Comparison of ENCODE assay signal across 8 mouse cellular contexts in genomic region chr6:92941756-92942420, GRCm38 (mm10). TPM values are rescaled to one million over a fixed set of nuclear protein-coding genes. Genes with fewer than 3 reads are reported as not detected.
DNase-seq lines count a peak whose midpoint lies in the region; ATAC-seq and TF ChIP-seq lines count a peak whose summit lies in the region.
"Had no signal": no experiment of that assay in that cellular context is flagged by ENCODE, and none has a peak within 500 bp of the region (broad histone marks: within the 10 kb centered on the region; RNA-seq: fewer than 3 reads in every experiment).

No protein-coding gene starts in this region.

- no peaks in the 10 kb centered on the region for H3K9me3 ChIP-seq in heart, postnatal 0 days (replicated peaks; ENCODE audit: control insufficient read depth, low read length)
- H3K9me3 ChIP-seq in midbrain, embryonic 10.5 days (replicated peaks) = no peaks in the 10 kb centered on the region

- ATAC-seq in heart, postnatal 0 days (ENCODE audit: insufficient read depth, low read depth) = no peak

- peak overlapping the region; percentile 95 for H3K4me2 ChIP-seq in heart, postnatal 0 days (ENCODE audit: low read depth, low read length)

- TF ChIP-seq EP300 in heart, postnatal 0 days (IDR thresholded peaks at IDR 0.05; ENCODE audit: low read depth) = no peak

- no peaks in the 10 kb centered on the region for H3K27me3 ChIP-seq in heart, postnatal 0 days (ENCODE audit: control insufficient read depth, insufficient read depth, low read length)
- peaks cover 93% of the 10 kb centered on the region for H3K27me3 ChIP-seq in midbrain, embryonic 10.5 days (ENCODE audit: low read depth, poor library complexity, severe bottlenecking)

- H3K27ac ChIP-seq in heart, postnatal 0 days (ENCODE audit: low read depth) = peak overlapping the region; percentile 96
- H3K27ac ChIP-seq in midbrain, embryonic 10.5 days (replicated peaks) = no peak overlapping the region

- peak; percentile 40 for DNase-seq in adrenal gland, postnatal 10 days
- DNase-seq in embryo, embryonic 11 days = peak; percentile 55
- DNase-seq in heart, postnatal 0 days (ENCODE audit: low spot score) = peak; percentile 36
- DNase-seq in kidney, postnatal 36 days = peak; percentile 48 to 53
- peak; percentile 59 for DNase-seq in midbrain, embryonic 10.5 days (ENCODE audit: low spot score)
- DNase-seq in frontal cortex, adult 2 months (ENCODE audit: extremely low spot score in 1 of 2, low spot score in 1 of 2) = no peak
- no peak for DNase-seq in layer of hippocampus, postnatal 25 days (ENCODE audit: extremely low spot score in 1 of 2, low spot score in 1 of 2)

- H3K36me3 ChIP-seq in heart, postnatal 0 days (replicated peaks; ENCODE audit: control insufficient read depth, insufficient read depth, low read length) = peaks cover 11% of the 10 kb centered on the region
- no peaks in the 10 kb centered on the region for H3K36me3 ChIP-seq in midbrain, embryonic 10.5 days

- H3K9ac ChIP-seq in heart, postnatal 0 days (replicated peaks; ENCODE audit: low read depth, low read length) = peak overlapping the region; percentile 86

- peaks cover 7% of the 10 kb centered on the region; the same call in 1 of the 2 replicates for H3K4me1 ChIP-seq in heart, postnatal 0 days (ENCODE audit: control insufficient read depth, insufficient read depth)
- H3K4me1 ChIP-seq in midbrain, embryonic 10.5 days = peaks cover 51% of the 10 kb centered on the region

- peak overlapping the region; percentile 87 for H3K4me3 ChIP-seq in heart, postnatal 0 days (ENCODE audit: low read depth, low read length)
- peak overlapping the region; percentile 70 for H3K4me3 ChIP-seq in midbrain, embryonic 10.5 days

- no peak for TF ChIP-seq CTCF in heart, postnatal 0 days (IDR thresholded peaks at IDR 0.05; ENCODE audit: low read depth)

- WGBS in heart, postnatal 0 days = under 1% methylated on average over 30 of the region's 30 CpGs
- under 1% methylated on average over 30 of the region's 30 CpGs for WGBS in midbrain, embryonic 10.5 days

RNA-seq across cellular contexts. Expression of gene Adamts9, which starts 1.4 kb away (rescaled TPM):
- total RNA-seq in adrenal gland, postnatal 10 days (2021) = 10 to 100 TPM; 44.9 to 47.4 TPM
- total RNA-seq in heart, postnatal 0 days (2014; rRNA removed; ENCODE audit: low replicate concordance) = 27.8 and 35.5 TPM in 2 replicates
- 3.9 TPM in 2 replicates for polyA plus RNA-seq in heart, postnatal 0 days (2015; fragmentation: Nextera tagmentation; extraction: Ambion mirVana)
- polyA plus RNA-seq in midbrain, embryonic 10.5 days (2016; fragmentation: Nextera tagmentation; extraction: Ambion mirVana) = 1.3 and 1.9 TPM in 2 replicates
- polyA plus RNA-seq in frontal cortex, adult 2 months (2012; rRNA removed) = 1.1 and 1.3 TPM in 2 replicates
- 1 to 10 TPM; 6.9 to 7.7 TPM for total RNA-seq in layer of hippocampus, postnatal 25 days (2021)
- total RNA-seq: neutrophil, adult 5-6 weeks had no signal

Comparison
In these comparisons a context has a peak if more than half of its experiments do, and no peak if none do; other contexts are left out.
1. DNase-seq: peak in adrenal gland, postnatal 10 days (single experiment), embryo, embryonic 11 days (single experiment), heart, postnatal 0 days (single experiment), kidney, postnatal 36 days (2 of 2) and midbrain, embryonic 10.5 days (single experiment); none in frontal cortex, adult 2 months (0 of 2) and layer of hippocampus, postnatal 25 days (0 of 2).